Mouse (Mus musculus) layer of hippocampus, postnatal 25 days (tissue): ENCODE results near the gene Dhh. TPM values are rescaled to one million over a fixed set of nuclear protein-coding genes. Genes with fewer than 3 reads are reported as not detected.

Experiments
- DNase-seq, 2 experiments: peaks; one replicate each; pipeline ENCODE4 v3.0.0; 2022; ENCODE audit warnings: mixed read lengths in 2 of 2, low spot score in 1 of 2; ENCODE audit errors: extremely low spot score in 1 of 2
- total RNA-seq, 2 experiments: library from RNA; stranded (reverse); gene quantifications; 2 replicates each; pipeline ENCODE4 v1.2.3; 2021

Gene Dhh
- total RNA-seq, 2 experiments from 2014 or later, result 0.17 to 0.19 TPM

GRCm38 (mm10) chr15:98880978-98881655 is 17.2 kb downstream of the Dhh start:
- DNase-seq, result peak; percentile 66 to 67

- peak in 1 of 2 experiments; percentile 60 for DNase-seq
Measured at GRCm38 (mm10) chr15:98877331-98877730, 21.0 kb downstream of the Dhh start.

DNA sequence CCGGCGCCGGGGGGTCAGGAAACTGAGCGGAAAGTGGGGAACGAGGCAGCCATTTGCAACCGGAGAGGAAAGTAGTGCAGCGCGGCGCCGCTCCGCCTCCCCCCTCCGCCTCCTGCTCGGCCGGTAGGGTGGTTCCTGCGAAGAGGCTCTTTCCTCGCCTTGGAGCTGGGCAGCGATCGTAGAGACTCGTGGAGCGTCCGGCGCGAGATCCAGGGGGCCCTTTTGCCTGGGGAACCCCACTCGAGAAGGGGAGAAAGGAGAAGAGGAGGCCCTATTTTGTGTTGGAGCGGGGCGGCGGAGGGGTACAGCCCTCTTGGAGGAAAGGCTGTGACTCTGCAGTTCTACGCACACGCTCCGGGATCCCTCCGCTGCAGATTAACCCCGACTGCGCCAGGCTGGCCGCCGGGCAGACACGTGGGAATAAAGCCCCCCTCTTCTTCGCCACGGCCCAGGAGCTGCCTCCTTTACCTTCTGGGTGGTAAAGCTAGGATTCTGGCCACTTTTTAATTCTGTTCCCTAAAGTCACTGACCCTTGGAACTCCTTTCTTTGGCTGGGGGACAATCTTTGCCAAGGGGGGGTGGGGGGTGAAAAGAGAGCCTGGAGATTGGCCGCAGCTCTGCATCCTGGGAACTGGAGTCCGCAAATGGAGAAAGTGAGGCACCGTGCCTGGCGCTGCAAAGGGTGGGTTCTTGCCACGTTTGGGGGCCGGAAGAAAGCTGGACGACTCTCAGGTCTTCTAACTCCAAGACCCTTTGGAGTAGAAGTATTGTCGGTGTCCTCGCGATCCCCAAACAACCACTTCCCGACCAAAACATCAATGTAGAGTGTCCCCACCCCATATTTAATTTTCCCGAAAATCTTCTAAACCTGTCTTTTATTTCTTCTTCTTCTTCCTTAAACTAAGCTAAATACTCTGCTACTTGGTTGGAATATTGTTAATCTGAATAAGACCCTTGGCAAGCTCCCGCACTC is 26.1 kb downstream of the Dhh start:
- DNase-seq, result peak; percentile 85 to 93

DNA sequence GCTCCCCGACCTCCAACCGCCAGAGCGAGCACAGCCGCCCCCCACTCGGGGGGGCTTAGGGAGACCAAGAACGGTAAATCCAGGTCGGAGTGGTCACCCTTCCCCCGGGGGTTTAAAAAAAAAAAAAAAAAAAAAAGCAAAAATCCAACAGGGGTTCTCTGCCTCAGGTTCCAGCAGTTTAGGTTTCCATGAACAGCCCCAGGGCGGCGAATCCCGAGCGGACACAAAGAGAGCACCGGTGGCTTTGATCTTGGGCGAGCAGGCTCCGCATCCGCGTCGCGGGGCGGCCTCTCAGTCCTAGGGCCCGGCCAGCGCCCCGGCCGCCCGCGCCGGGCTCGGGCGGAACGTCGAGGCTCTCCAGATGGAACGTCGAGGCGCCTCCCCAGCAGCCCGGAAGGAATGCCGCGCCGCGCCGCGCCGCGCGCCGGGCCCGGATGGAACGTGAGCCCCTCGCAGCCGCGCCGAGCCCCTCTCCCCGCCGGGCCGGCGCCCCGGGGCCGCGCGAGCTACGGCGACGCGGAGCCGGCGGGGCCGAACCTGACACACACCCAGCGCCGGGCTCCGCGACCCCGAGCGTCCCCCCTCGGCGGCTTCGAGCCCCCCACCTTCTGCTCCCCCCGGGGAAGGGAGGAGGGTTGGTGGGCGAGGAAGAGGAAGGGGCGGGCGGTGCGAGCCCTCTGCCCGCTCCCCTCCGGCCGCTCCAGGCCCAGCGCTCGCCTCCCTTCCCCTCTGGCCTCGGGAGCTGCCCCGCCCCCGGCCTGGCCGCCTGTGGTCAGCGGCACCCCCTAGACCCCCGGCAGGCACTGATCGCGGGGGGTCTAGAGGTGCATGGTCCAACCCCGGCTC is 27.0 kb downstream of the Dhh start, which contains the start of gene Kmt2d:
Gene Kmt2d, minus strand, starts transcription at position 135 of the 846 bp plus-strand sequence.
- no peak for DNase-seq

DNA sequence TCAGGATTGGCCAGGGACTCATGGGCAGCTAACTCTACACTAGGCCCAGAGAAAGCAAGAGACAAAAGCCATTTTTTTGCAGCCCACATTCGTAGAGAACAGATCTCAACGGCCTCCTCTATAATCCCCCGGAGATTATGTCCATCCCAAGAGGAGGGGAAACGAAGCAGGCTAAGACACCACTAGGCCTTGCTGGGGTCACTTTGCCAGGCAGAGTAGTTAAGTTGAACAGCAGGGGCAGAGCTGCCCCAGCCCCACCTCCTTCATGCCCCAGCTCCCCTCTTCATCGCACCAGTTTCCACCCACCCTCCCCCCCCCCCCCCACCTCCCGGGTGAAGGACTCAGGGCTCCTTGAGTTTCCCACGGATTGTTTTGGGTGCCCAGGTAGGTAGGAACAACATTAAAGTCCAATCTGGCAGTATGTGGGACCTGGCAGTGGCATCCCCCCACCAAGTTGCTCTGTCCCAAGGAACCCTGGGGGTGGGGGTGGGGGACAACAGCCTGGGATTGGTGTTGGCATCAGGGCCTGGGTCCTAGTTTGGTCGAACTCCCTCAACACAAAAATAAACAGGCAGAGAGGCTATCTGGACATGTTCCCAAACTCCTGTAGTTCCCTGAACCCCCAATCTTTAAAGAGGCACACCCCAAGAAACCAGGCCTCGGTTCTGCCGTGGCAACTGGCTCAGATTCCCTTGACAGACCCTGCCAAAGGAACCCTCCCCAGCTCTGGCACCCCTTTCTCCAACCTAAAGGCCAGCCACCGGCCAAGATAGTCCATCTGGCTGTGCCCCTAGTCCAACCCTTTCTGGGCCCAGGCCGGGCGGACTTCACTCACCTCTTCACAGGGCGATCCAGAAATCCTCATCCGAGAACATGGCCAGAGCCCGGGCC is 27.9 kb downstream of the Dhh start:
- DNase-seq, result peak in 1 of 2 experiments; percentile 35

GRCm38 (mm10) chr15:98869342-98870178 is 28.8 kb downstream of the Dhh start:
- DNase-seq, result no peak

DNA sequence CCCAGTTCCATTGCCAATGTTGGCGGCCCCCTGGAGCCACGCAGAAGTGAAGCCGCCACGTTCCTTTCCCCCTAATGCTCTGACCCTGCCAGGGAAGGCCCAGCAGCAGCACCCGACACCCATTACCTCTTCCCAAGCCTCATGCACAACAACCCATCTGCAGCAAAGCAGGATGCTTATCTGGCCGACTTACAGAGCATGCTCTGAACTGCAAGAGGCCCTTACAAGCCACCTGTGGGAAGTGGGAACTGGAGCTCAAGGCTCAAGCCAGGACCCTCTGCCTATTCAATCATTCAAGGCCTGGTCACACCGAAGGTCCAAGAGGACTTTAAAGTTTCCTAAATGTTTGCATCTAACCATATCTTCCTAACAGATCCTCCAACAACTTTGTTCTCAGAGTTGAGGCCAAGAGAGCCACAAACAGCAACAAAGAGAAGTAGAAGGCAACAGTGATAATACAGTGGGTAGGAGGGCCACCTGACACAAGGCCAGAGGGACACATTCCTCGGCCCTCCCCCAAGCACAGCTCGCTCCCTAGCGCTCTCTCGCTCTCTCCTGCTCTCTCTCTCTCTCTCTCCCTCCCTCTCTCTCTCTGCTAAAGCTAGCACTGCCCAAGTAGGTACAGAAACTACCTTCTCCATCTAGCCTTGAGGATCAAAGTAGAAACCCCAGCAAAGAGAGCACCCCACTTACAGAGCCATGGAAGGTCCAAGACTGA is 29.8 kb downstream of the Dhh start:
- DNase-seq, result peak in 1 of 2 experiments; percentile 6

GRCm38 (mm10) chr15:98867321-98867720 is 31.0 kb downstream of the Dhh start:
- DNase-seq, result peak in 1 of 2 experiments; percentile 21

- DNase-seq, result no peak
Measured at GRCm38 (mm10) chr15:98866501-98866900, 31.8 kb downstream of the Dhh start.

DNA sequence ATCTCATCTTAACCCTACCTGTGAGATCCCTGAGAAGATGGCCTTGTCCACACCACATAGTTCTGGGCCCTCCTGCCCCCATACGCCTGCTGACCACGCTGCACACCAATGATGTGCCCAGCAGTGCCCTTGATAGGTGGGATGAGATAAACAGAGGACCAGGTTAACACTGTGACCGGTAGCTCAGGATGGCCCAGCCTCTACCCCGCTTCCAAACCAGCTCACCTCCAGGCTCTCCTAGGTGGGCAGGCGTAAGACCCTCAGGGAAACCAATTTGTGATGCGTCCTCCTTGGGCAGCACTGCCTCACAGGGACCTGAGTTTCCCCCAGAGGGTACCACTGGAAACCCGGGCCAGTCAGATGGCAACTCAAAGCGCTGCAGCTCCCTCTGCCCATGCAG is 32.6 kb downstream of the Dhh start:
- peak in 1 of 2 experiments; percentile 6 for DNase-seq

- DNase-seq, result no peak
Measured at GRCm38 (mm10) chr15:98864951-98865350, 33.4 kb downstream of the Dhh start.

DNA sequence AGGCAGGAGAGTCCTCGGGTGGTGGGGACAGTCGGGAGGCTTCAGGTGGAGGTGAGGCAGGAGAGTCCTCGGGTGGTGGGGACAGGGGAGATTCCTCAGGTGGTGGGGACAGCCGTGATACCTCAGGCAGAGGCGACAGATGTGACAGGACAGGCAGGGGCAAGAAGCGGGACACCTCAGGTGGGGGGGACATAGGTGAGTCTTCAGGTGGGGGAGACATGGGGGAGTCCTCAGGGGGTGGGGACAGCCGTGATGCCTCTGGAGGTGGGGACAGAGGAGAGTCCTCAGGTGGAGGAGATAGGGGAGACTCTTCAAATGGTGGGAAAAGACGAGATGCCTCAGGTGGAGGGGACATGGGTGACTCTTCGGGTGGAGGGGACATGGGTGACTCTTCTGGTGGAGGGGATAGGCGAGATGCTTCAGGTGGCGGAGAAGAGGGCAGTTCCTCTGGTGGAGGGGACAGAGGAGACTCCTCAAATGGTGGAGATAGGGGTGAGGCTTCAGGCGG is 34.8 kb downstream of the Dhh start:
- no peak for DNase-seq

DNA sequence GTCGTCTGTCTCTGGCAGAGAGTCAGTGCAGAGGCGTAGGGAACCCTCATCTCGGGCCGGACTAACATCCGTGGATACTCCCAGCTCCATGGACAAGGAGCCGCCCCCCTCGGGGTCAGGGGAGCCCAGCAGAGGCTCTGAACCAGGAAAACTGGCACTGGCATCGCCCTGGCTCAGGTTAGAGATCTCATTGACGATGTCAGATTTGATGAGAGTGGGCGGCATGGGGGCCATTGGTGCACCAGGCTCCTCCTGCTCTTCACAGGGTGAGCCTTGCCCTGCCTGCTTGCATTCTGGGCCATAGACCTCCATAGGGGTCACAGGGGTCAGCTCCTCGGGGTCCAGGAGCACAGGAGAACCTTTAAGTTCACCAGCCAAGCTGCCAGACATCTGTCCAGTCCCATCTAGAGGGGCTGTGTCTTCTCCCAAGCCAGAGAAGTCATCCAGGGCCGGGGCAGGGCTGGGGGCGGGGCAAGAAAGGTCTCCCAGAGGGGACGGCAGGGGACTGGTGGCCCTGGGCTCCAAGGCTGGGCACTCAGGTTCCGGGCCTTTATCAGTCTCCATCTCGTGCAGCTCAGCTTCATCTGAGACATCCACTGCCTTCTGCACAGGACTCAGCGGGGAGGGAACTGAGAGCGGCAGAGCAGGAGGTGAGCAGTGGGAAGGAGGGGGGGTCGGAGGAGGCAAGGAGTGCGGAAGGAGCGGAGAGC is 36.5 kb downstream of the Dhh start:
- no peak for DNase-seq

DNA sequence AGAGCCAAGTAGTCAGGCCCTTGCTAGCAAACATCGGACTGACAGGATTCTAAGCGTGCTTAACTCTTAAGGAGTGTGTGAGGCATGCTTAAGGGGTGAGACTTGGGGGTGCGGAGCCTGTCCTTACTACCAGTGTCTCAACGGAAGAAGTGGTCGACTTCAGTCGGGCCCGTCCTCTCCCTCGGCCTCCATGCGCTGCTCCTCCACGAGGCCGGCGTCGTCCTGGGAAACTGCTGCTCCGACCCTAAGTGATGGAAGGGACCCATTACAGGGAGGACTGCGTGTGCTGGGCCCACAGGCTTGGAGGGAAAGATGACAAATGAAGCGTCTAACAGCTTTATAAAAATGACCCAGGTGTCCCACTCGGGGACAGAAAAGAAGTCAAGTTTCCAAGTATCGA is 37.4 kb downstream of the Dhh start:
- DNase-seq, result no peak

DNA sequence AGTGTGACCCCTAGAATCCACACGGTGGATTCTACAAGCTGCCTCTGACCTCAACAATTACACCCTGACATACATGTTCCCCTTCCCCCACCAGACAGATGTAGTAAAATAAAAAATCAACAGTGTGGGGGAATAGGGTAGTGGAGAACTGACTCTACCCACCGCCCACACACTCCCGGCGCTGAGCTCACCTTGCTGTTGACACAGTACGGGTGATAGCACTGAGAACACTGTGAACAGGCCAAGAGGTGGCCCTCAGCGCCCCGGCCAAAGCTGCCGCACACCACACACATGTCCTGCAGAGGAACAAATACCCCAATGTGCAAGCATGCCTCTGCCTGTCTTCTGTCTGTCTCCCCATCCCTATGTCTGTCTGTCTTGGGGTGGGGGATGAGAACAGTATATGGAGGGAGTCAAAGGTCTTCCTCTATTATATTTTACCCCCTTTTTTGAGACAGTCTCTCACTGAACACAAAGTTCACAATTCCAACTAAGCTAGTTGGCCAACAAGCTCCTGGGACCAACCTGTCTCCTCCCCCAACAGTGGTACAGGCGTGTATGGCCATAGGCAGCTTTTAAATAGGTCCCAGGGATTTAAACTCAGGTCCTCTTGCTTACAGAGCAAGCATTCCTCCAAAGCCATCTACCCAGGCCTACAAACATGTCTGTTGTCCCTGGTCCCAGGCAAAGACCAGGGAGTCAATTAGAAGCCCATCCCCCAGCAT is 38.9 kb downstream of the Dhh start:
- DNase-seq, result no peak

GRCm38 (mm10) chr15:98854214-98854613 is 44.1 kb downstream of the Dhh start:
- DNase-seq, result no peak
